Mouse (Mus musculus) telencephalon, adult 2 months (tissue): ENCODE measurements around the gene Nod2.
A peak's percentile ranks its signal among the peaks of the same experiment; 100 is the strongest.

ENCODE experiments used
- DNase-seq: peaks from one replicate; pipeline ENCODE4 v3.0.0-alpha.2; 2011; ENCODE audit warnings: low read depth, low spot score

Nod2 gene

GRCm38 (mm10) chr8:88677071-88677470 is 30.0 kb downstream of the Nod2 start:
- DNase-seq: no peak

- DNase-seq: peak; percentile 50
These were observed 33.5 kb downstream of the Nod2 start for GRCm38 (mm10) chr8:88680566-88680965.

- peak; percentile 40 for DNase-seq
These were observed 33.9 kb downstream of the Nod2 start for GRCm38 (mm10) chr8:88681046-88681445.

- no peak for DNase-seq
These were observed 36.7 kb downstream of the Nod2 start for GRCm38 (mm10) chr8:88683656-88684289.

- no peak for DNase-seq
These were observed 39.3 kb downstream of the Nod2 start for GRCm38 (mm10) chr8:88686226-88686905.

GRCm38 (mm10) chr8:88686906-88687235 is 39.8 kb downstream of the Nod2 start:
- DNase-seq: no peak

- no peak for DNase-seq
These were observed 42.0 kb downstream of the Nod2 start for GRCm38 (mm10) chr8:88689151-88689550.

- no peak for DNase-seq
These were observed 42.8 kb downstream of the Nod2 start for GRCm38 (mm10) chr8:88689891-88690290.

GRCm38 (mm10) chr8:88691342-88691948 is 44.3 kb downstream of the Nod2 start:
- no peak for DNase-seq

- DNase-seq: no peak
These were observed 44.8 kb downstream of the Nod2 start for GRCm38 (mm10) chr8:88691961-88692360.

- DNase-seq: no peak
These were observed 45.8 kb downstream of the Nod2 start for GRCm38 (mm10) chr8:88692866-88693265.

GRCm38 (mm10) chr8:88693376-88693775 is 46.3 kb downstream of the Nod2 start:
- DNase-seq: no peak

GRCm38 (mm10) chr8:88694291-88694690 is 47.2 kb downstream of the Nod2 start:
- no peak for DNase-seq

- DNase-seq: no peak
These were observed 49.1 kb downstream of the Nod2 start for GRCm38 (mm10) chr8:88696228-88696627.

GRCm38 (mm10) chr8:88696721-88697641 is 49.9 kb downstream of the Nod2 start, which contains the start of gene Cyld:
Gene Cyld (plus strand): TSS chr8:88697028.
- DNase-seq: peak; percentile 99

- DNase-seq: no peak
These were observed 50.5 kb downstream of the Nod2 start for GRCm38 (mm10) chr8:88697642-88698031.

- DNase-seq: no peak
These were observed 50.9 kb downstream of the Nod2 start for GRCm38 (mm10) chr8:88698048-88698447.

GRCm38 (mm10) chr8:88701611-88702010 is 54.5 kb downstream of the Nod2 start:
- DNase-seq: no peak

GRCm38 (mm10) chr8:88702816-88703215 is 55.7 kb downstream of the Nod2 start:
- no peak for DNase-seq

- DNase-seq: no peak
These were observed 76.3 kb downstream of the Nod2 start for GRCm38 (mm10) chr8:88723256-88723963.
